Mouse (Mus musculus): ENCODE results near the gene Rnf150. TPM values are rescaled to one million over a fixed set of nuclear protein-coding genes. Genes with fewer than 3 reads are reported as not detected.

Gene Rnf150
- total RNA-seq, 2 experiments from 2014 or later: 0.42 TPM; not detected in 1

DNA sequence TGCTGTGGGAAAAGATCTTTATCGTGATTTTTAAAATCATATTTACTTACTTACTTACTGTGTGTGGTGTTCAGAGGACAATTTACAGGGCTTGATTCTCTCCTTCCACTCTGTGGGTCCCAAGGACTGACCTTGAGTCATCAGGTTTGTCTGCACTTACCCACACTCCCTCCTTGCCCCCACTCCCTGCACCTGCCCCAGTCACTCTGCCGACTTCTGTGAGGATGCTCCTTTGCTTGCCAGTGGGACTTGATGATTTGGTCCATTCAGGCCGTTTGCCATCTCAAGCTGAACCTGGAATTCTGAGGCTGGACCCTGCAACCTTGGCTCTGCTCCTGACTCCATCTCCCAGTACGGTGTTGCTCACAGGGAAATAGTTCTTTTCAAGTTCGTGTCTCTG lies 63.4 kb downstream of the Rnf150 start:
- no peak for ATAC-seq (replicated peaks; ENCODE audit: low FRiP score, low TSS enrichment, poor library complexity, severe bottlenecking)

GRCm38 (mm10) chr8:82931554-82931953 lies 68.4 kb downstream of the Rnf150 start:
- no peak for ATAC-seq (replicated peaks; ENCODE audit: low FRiP score, low TSS enrichment, poor library complexity, severe bottlenecking)

DNA sequence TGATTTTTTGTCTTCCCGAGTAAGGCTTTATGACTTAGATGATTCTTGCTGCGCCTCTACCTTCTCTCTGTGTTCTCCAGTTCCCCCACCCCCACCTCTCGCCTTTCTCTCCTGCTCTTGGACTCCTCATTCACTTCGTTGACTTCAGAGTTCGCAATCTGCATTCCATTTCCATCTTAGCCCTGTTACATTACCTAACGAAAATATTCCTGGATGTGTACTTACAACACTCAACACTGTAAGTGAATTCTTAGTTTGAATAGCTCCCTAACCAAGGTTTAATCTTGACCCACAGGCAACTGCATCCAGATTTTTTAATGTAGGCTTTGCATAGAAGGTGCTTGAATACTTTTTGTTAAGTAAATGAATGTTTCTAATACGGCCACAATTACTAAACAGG lies 73.0 kb downstream of the Rnf150 start:
- no peak for ATAC-seq (replicated peaks; ENCODE audit: low FRiP score, low TSS enrichment, poor library complexity, severe bottlenecking)

DNA sequence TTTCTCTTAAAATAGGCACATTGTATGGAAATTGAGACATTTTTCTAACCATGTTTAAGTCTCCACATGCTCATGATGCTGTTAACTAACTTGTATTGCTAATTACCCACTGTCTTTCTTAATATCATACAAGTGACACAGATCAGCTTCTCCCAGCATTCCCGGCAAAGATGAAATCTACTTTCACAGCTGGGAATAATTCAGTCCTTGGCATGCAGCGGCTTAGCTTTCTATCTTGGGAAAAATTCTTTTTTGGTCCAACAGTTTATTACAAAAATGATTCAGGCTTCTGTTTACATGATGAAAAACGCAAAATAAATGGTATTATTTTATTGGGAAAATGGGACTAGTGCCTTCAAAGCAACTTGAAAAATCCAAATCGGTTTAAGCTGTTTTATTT lies 73.7 kb downstream of the Rnf150 start:
- no peak for ATAC-seq (replicated peaks; ENCODE audit: low FRiP score, low TSS enrichment, poor library complexity, severe bottlenecking)

DNA sequence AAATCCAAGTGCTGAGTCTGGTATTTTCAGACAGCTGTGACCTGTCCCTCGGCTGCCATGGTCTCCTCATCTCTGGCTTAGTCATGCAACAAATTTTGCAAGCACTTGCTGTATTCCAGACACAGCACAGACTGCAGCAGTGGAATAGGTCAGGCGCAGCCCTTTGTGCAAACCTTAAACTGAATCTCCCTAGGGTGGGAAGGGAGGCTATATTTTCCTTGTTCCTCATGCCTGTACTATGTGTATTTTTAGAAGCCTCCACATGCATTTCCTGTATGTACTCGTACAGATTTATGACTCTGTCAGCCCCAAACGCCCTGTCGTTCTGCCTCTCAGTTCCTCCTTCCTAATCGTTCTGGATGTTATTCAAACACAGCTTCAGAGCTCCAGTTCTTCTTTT lies 76.8 kb downstream of the Rnf150 start:
- ATAC-seq (replicated peaks; ENCODE audit: low FRiP score, low TSS enrichment, poor library complexity, severe bottlenecking): no peak

GRCm38 (mm10) chr8:82943223-82944006 lies 80.3 kb downstream of the Rnf150 start:
- ATAC-seq (replicated peaks; ENCODE audit: low FRiP score, low TSS enrichment, poor library complexity, severe bottlenecking): no peak

GRCm38 (mm10) chr8:82945867-82946266 lies 82.7 kb downstream of the Rnf150 start:
- no peak for ATAC-seq (replicated peaks; ENCODE audit: low FRiP score, low TSS enrichment, poor library complexity, severe bottlenecking)

DNA sequence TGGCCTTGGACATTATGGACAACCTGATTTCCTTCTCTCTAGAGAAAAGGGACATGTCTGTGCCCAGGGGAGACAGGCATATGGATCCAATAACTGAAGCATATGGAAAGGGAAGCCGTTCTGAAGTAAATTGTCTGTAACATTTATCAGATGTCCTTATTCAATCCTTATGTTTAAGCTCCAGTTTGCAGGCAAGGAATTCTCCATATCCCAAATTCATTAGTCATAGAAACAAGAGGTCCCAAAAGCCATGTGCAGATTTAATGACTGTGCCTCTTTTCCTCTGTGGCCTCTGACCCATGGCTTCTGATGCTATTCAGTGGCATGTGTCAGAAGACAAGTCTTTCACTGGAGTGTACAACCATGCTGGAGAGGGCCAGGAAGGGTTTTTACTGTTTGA lies 83.5 kb downstream of the Rnf150 start:
- no peak for ATAC-seq (replicated peaks; ENCODE audit: low FRiP score, low TSS enrichment, poor library complexity, severe bottlenecking)

DNA sequence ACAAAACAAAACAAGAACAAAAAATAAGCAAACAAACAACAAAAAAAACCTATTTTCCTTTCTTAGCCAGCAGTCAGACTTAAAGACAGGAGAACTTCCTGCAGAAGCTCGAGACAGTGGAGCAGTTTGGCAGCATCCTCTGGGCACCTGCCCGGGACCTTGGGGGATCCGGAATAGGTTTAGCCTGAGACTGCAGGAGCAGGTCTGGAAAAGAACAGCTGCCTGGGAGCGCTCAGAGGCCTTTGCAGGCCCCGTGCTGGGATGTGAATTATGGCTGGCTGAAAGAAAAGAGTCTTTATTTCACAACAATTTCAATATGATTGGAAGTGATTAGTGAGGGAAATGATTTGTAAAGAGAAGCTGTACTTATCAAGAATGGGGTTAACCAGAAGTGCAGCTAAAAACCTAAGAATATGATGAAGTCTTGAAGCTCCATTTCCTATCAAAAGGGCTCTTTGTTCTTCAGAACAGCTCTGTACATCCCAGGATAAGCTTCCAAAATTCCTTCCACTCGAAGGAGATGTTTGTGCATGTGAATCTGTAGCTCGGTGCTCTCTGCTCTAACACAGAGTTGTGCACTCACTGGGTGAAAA lies 92.1 kb downstream of the Rnf150 start:
- no peak for ATAC-seq (replicated peaks; ENCODE audit: low FRiP score, low TSS enrichment, poor library complexity, severe bottlenecking)

- ATAC-seq (replicated peaks; ENCODE audit: low FRiP score, low TSS enrichment, poor library complexity, severe bottlenecking): no peak
Measured at GRCm38 (mm10) chr8:82959491-82959890, 96.3 kb downstream of the Rnf150 start.

GRCm38 (mm10) chr8:82959980-82960610 lies 96.9 kb downstream of the Rnf150 start:
- no peak for ATAC-seq (replicated peaks; ENCODE audit: low FRiP score, low TSS enrichment, poor library complexity, severe bottlenecking)

- no peak for ATAC-seq (replicated peaks; ENCODE audit: low FRiP score, low TSS enrichment, poor library complexity, severe bottlenecking)
Measured at GRCm38 (mm10) chr8:82964537-82964936, 101.4 kb downstream of the Rnf150 start.

- ATAC-seq (replicated peaks; ENCODE audit: low FRiP score, low TSS enrichment, poor library complexity, severe bottlenecking): no peak
Measured at GRCm38 (mm10) chr8:82967879-82968678, 104.9 kb downstream of the Rnf150 start.

GRCm38 (mm10) chr8:82969967-82970366 lies 106.8 kb downstream of the Rnf150 start:
- no peak for ATAC-seq (replicated peaks; ENCODE audit: low FRiP score, low TSS enrichment, poor library complexity, severe bottlenecking)

DNA sequence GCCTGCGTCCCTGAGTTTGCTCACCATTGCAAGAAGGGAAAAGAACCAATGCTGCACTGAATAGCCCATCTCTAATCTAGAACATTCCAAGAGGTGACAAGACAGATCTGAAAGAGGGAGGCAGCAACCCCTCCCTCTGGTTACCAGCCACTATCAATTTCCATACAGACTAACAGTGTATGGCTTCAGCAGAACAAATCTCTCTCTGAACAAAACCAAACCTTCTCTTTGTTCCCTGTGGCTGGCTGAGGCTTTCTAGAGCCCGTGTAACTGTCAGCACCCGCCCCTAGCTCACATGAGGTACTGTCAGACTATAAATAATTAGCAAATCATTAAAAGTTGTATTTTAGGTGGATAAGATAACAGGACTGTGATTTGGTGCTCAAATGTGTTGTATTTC lies 109.7 kb downstream of the Rnf150 start:
- ATAC-seq (replicated peaks; ENCODE audit: low FRiP score, low TSS enrichment, poor library complexity, severe bottlenecking): no peak

DNA sequence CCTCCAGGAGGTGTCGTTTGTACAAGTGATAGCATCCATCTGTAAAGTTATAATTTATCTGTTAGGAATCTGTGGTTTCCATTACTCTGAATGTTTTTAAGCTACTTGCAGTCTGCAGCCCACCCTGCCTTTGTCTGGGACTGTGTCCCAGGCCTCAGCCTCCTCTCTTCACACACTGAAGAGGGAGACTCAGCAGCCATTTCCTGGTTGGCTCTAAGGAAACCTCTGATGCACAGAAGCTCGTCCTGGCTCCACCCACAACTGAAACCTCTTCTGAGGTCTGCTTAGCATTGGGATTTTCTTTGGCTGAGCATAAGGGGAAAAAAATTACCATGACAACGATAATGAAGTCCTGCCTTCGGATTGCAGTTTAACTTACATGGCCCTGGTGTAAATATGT lies 110.2 kb downstream of the Rnf150 start:
- ATAC-seq (replicated peaks; ENCODE audit: low FRiP score, low TSS enrichment, poor library complexity, severe bottlenecking): no peak

GRCm38 (mm10) chr8:82981244-82981855 lies 118.2 kb downstream of the Rnf150 start:
- ATAC-seq (replicated peaks; ENCODE audit: low FRiP score, low TSS enrichment, poor library complexity, severe bottlenecking): no peak

DNA sequence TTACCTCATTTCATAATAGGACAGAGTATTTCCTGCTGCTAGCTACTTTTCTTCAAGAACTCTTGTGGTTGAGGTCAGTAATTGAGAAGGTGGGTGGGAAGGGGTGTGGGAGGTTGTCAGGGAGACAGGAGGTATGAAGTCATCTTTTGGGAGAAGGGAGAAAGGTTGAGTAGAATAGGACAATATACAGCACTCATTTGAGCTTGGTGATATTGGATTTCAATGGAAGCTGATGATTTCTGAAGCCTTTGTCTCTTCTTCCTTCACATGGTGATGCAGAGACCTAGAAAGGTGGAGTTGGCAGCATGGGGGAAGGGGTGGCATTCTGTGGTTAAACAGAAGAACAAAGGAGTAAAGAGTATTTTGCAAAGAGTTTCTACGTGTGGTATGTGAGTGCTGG lies 119.7 kb downstream of the Rnf150 start:
- ATAC-seq (replicated peaks; ENCODE audit: low FRiP score, low TSS enrichment, poor library complexity, severe bottlenecking): no peak

- ATAC-seq (replicated peaks; ENCODE audit: low FRiP score, low TSS enrichment, poor library complexity, severe bottlenecking): no peak
Measured at GRCm38 (mm10) chr8:82983301-82983700, 120.1 kb downstream of the Rnf150 start.

DNA sequence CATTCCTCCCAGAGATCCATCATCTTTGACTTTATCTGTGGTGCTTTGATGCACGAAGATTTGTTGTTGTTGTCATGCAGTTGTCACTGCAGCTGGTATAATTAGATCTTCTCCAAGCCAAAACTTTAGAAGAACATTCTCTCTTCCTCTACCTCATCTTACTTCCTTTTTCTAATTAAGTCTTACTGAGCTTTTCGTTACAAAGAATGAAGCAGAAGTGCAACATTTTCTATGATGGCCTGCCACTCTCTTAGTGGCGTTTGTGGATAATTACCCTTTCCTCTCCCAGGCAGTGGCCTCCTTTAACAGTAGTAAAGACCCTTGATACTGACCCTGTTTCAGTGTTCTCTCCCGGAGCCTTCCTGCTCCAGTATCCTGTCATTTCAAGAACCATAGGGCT lies 128.9 kb downstream of the Rnf150 start:
- ATAC-seq (replicated peaks; ENCODE audit: low FRiP score, low TSS enrichment, poor library complexity, severe bottlenecking): no peak
